In the genomic region with DNA sequence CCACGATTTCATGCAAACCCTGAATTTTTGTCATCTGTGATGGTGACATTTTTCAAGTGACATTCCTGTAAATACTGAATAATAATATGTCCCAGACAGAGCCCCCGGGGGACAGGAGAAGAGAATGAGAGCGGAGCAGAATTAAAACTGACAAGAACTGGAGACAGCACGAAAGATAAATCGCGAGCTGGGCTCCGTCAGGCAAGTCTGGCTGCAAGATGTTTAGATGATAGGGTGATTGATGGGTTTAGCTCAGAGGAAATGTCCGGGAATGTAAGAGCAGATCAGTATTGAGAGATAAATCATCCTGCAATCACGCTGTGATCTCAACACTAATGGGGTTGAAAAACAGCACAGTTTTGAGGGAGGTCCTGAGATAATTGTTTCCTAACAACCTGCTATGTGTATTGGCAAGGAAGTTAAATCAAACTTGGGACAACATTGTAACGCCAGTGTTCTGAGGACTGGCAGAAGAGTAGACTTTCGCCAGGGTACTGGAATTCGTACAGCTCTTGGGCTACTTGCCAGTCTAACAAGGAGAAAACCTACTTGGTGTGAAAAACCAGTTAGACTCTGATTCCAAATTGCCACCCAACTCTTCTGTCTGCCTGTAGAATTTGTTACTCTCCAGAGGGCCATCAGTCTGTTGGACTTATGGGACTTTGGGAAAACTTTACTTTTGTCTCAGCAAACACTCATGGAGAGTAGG, we compare ENCODE assay signal across 12 mouse cellular contexts.
A peak's percentile ranks its signal among the peaks of the same experiment; 100 is the strongest.
DNase-seq lines count a peak whose midpoint lies in the region; ATAC-seq and TF ChIP-seq lines count a peak whose summit lies in the region.
"Had no signal": no experiment of that assay in that cellular context is flagged by ENCODE, and none has a peak within 500 bp of the region (broad histone marks: within the 10 kb centered on the region; RNA-seq: fewer than 3 reads in every experiment).

No protein-coding gene starts in this region.

- no peaks in the 10 kb centered on the region for H3K27me3 ChIP-seq in kidney, adult 2 months (replicated peaks; ENCODE audit: control insufficient read depth, insufficient read depth, low read length)
- H3K27me3 ChIP-seq in forebrain, postnatal 0 days (ENCODE audit: insufficient read depth, low read length), result no peaks in the 10 kb centered on the region
- H3K27me3 ChIP-seq: forebrain, embryonic 15.5 days had no signal

- no peak for TF ChIP-seq CTCF in kidney, adult 2 months (conservative IDR thresholded peaks at IDR 0.05; ENCODE audit: insufficient read depth, insufficient read length, low read depth, low read length)
- TF ChIP-seq CTCF in forebrain, postnatal 0 days (IDR thresholded peaks at IDR 0.05; ENCODE audit: low read depth), result no peak

- H3K9ac ChIP-seq in forebrain, postnatal 0 days, result no peak overlapping the region
- H3K9ac ChIP-seq: forebrain, embryonic 15.5 days had no signal

- H3K4me2 ChIP-seq in forebrain, postnatal 0 days (ENCODE audit: low read depth), result no peak overlapping the region
- H3K4me2 ChIP-seq: forebrain, embryonic 15.5 days; liver, embryonic 11.5 days had no signal

- TF ChIP-seq POLR2A in kidney, adult 2 months (IDR thresholded peaks at IDR 0.05; ENCODE audit: low read depth, low read length), result no peak

- no peaks in the 10 kb centered on the region for H3K9me3 ChIP-seq in forebrain, postnatal 0 days (ENCODE audit: low read length)
- H3K9me3 ChIP-seq: forebrain, embryonic 15.5 days had no signal

- WGBS in kidney, adult 2 months, result 24% methylated on average over 12 of the region's 12 CpGs
- 65% methylated on average over 12 of the region's 12 CpGs for WGBS in forebrain, postnatal 0 days

- H3K36me3 ChIP-seq in kidney, adult 2 months (ENCODE audit: control insufficient read depth, insufficient read depth, low read length), result no peaks in the 10 kb centered on the region
- no peaks in the 10 kb centered on the region for H3K36me3 ChIP-seq in forebrain, postnatal 0 days (ENCODE audit: insufficient read depth)
- H3K36me3 ChIP-seq: forebrain, embryonic 15.5 days had no signal

- ATAC-seq in forebrain, postnatal 0 days, result no peak
- ATAC-seq: forebrain, embryonic 15.5 days had no signal

- H3K4me1 ChIP-seq in kidney, adult 2 months (ENCODE audit: control insufficient read depth, insufficient read depth, low read length), result peaks cover 7% of the 10 kb centered on the region; the same call in 1 of the 2 replicates
- H3K4me1 ChIP-seq in forebrain, postnatal 0 days (ENCODE audit: insufficient read depth), result no peaks in the 10 kb centered on the region

- H3K4me3 ChIP-seq in kidney, adult 2 months (ENCODE audit: insufficient read depth, low read depth, low read length), result no peak overlapping the region
- H3K4me3 ChIP-seq in forebrain, postnatal 0 days (ENCODE audit: low read depth, low read length), result no peak overlapping the region
- H3K4me3 ChIP-seq: forebrain, embryonic 15.5 days; myocyte had no signal

- peak; percentile 56 for DNase-seq in kidney, adult 2 months
- DNase-seq in kidney, adult 11 months, result no peak
- peak; percentile 59 for DNase-seq in embryo, embryonic 10.5 days (ENCODE audit: low spot score)
- peak; percentile 44 for DNase-seq in forelimb bud, embryonic 11.5 days (ENCODE audit: low read depth, low spot score)
- peak; percentile 29 to 42 for DNase-seq in kidney, postnatal 36 days
- DNase-seq in urinary bladder, postnatal 14 days (ENCODE audit: low spot score), result no peak
- no peak for DNase-seq in forebrain, postnatal 0 days
- DNase-seq: right cerebral cortex, postnatal 25 days had no signal

- no peak overlapping the region for H3K27ac ChIP-seq in kidney, adult 2 months (ENCODE audit: insufficient read depth, low read depth, low read length)
- H3K27ac ChIP-seq in forebrain, postnatal 0 days (ENCODE audit: low read depth, low read length), result no peak overlapping the region
- H3K27ac ChIP-seq: forebrain, embryonic 15.5 days; macrophage had no signal

Comparison
In these comparisons a context has a peak if more than half of its experiments do, and no peak if none do; other contexts are left out.
1. DNase-seq: peak in kidney, adult 2 months (single experiment), embryo, embryonic 10.5 days (single experiment), forelimb bud, embryonic 11.5 days (single experiment) and kidney, postnatal 36 days (2 of 2); none in kidney, adult 11 months (single experiment), urinary bladder, postnatal 14 days (single experiment) and forebrain, postnatal 0 days (single experiment).